Mouse (Mus musculus) erythroblast, embryonic 14.5 days (primary cell): ENCODE measurements around the gene Spns3.

ENCODE experiments used
- GATA1 ChIP-seq: IDR thresholded peaks from 2 replicates; pipeline ENCODE4 v1.6.1; 2012; ENCODE audit warnings: low read length, inconsistent platforms, mixed read lengths
- TAL1 ChIP-seq: IDR thresholded peaks from 3 replicates; pipeline ENCODE4 v1.6.1; 2012; ENCODE audit warnings: low read length, inconsistent platforms, mixed read lengths

DNA sequence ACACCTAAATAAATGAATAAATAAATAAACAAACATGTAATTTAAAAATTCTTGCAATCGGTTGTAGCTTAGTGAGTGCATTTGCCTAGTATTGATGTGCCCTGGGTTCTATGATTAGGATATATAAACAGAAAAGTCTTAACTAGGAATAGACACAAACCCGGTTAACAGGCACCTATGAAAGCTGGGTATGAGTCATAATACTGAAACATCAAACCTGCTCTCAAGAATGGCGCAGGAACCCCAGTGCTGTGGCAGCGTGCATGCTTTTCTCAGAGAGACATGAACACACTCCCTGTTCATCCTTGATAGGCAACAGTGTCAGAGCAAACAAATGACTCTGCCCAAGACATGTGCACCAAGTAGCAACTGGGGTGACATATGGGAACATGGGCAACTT is 47.5 kb upstream of the Spns3 start:
- TF ChIP-seq TAL1 (no peak), GATA1 (no peak)
